Mouse (Mus musculus): ENCODE measurements at regions not wholly inside any gene's neighbourhood (a gene's known extent, or its start where the extent isn't known, plus 50 kb on each side); places are given as distances from the start of the nearest gene placed in this dataset.

- TF ChIP-seq POLR2A (IDR thresholded peaks at IDR 0.05; ENCODE audit: insufficient read depth, low read depth, low read length) = no peak
- TF ChIP-seq CTCF (IDR thresholded peaks at IDR 0.05; ENCODE audit: insufficient read depth, low read depth, low read length) = no peak
These were observed 107.6 kb upstream of the Klf7 start for GRCm38 (mm10) chr1:64229654-64230053.
